Mouse (Mus musculus): Measurements from ENCODE around the gene Hyal2. TPM values are rescaled to one million over a fixed set of nuclear protein-coding genes. Genes with fewer than 3 reads are reported as not detected.
A peak's percentile ranks its signal among the peaks of the same experiment; 100 is the strongest.

Gene Hyal2
- polyA plus RNA-seq, 1 experiment, result 34.2 TPM

DNA sequence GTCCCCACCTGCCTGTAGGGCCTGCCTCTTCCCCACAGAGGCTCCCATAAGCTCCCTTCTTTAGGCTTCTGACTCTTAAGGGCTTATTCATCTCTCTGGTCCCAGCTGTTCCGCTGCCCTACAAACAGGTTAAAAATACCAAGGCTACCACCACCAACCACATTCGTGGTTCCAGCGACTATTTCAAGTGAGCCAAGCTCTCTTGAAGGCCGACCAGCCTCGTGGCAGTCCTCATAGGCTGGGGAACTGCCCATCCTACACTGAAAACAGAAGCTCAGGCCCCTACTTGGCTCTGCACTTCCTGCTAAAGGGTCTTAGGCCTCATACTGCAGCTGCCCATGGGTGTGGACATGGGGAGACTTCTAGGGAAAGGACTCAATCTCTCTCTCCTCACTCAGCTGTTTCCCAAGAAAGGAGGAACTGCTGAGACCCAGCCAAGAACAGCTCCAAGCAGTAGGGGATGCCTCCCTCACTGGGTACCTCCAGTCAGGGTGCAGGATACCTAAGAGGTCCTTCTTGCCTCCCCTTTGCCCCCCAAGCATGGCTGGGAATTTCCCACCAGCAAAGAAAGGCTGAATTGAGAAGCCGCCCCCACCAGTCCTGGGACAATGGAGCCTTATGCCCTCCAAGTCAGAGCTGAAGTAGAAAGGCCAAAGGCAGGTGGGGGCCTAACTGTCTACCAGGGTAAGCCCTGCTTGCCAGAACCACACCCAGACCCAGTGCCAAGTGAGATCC is 43.9 kb downstream of the Hyal2 start:
- peak overlapping the region; percentile 6 for H3K4me3 ChIP-seq
- H3K27me3 ChIP-seq (ENCODE audit: control insufficient read depth, insufficient read depth, insufficient read length), result no peaks in the 10 kb centered on the region
- no peak overlapping the region for H3ac ChIP-seq (ENCODE audit: control insufficient read depth, insufficient read length)
- H3K36me3 ChIP-seq (ENCODE audit: control insufficient read depth, insufficient read depth), result peaks cover 14% of the 10 kb centered on the region
- H3K79me2 ChIP-seq (ENCODE audit: control insufficient read depth, insufficient read depth), result no peaks in the 10 kb centered on the region
- TF ChIP-seq REST (IDR thresholded peaks at IDR 0.05; ENCODE audit: insufficient read depth, insufficient read length) (no peak), MYOG (IDR thresholded peaks at IDR 0.05; ENCODE audit: control insufficient read depth in 1 of 3, insufficient read depth in 1 of 3, insufficient read length in 2 of 3, low read depth in 2 of 3) (peak in 2 of 3 experiments; percentile 62 to 89), CEBPB (IDR thresholded peaks at IDR 0.05; ENCODE audit: insufficient read depth, poor library complexity, severe bottlenecking) (no peak), SRF (IDR thresholded peaks at IDR 0.05; ENCODE audit: control insufficient read depth, insufficient read length, low read depth) (no peak), MAX (IDR thresholded peaks at IDR 0.05; ENCODE audit: low read depth) (no peak), E2F4 (IDR thresholded peaks at IDR 0.05; ENCODE audit: insufficient read depth) (no peak), TCF3 (IDR thresholded peaks at IDR 0.05; ENCODE audit: insufficient read length, low read depth) (no peak), POLR2AphosphoS2 (IDR thresholded peaks at IDR 0.05; ENCODE audit: insufficient read length, low read depth) (peak; percentile 17), TCF12 (IDR thresholded peaks at IDR 0.05; ENCODE audit: insufficient read depth, poor library complexity, severe bottlenecking) (peak; percentile 64), USF1 (IDR thresholded peaks at IDR 0.05; ENCODE audit: low read depth) (no peak), POLR2A (IDR thresholded peaks at IDR 0.05; ENCODE audit: insufficient read length, low read depth) (no peak), MYOD1 (IDR thresholded peaks at IDR 0.05; ENCODE audit: control insufficient read depth in 1 of 3, insufficient read length in 2 of 3, low read depth in 2 of 3) (peak; percentile 51 to 54 (median 53))
- peak overlapping the region; percentile 71 for H3K4me2 ChIP-seq (ENCODE audit: low read depth)

DNA sequence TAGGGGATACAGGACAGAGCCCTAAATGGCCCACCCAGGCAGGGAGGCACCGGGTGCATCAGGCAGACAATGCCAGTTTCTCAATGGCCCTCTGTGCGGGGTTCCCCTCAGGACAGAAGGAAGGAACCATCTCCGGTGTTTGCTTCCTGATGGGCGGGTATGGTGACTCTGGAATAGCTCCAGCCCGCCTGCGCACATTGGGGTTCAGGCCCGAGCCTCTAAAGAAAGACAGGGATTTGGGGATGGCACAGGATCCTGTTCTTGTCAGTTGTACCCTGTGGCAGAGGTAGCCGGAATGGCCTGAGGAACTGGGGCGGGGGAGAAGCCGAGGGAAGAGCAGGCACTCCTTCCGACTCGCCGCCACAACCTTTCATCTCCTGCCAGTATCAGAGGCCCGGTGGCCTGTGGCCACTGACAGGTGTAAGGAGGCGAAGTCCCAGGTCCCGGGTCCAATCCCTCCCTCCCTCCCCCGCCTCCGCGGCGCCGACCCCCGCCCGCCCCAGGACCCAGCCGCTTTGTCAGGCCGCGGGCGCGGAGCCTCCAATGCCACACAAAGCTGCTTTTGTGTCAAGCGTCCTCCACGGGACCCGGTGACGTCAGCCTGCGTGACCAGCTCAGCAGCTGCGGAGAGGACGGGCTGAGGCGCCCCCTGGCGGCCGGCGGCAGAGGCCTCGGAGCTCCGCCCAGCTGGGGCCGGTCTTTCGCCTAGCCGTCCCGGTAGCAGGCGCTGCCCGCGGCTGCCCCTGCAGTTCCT is 44.6 kb downstream of the Hyal2 start:
- Histone ChIP-seq H3K27me3 (ENCODE audit: control insufficient read depth, insufficient read depth, insufficient read length) (no peaks in the 10 kb centered on the region), H3ac (ENCODE audit: control insufficient read depth, insufficient read length) (no peak overlapping the region), H3K36me3 (ENCODE audit: control insufficient read depth, insufficient read depth) (peaks cover 18% of the 10 kb centered on the region), H3K4me3 (peak overlapping the region; percentile 6), H3K4me2 (ENCODE audit: low read depth) (peak overlapping the region; percentile 71), H3K79me2 (ENCODE audit: control insufficient read depth, insufficient read depth) (no peaks in the 10 kb centered on the region)
- TF ChIP-seq MAX (IDR thresholded peaks at IDR 0.05; ENCODE audit: low read depth) (no peak), SRF (IDR thresholded peaks at IDR 0.05; ENCODE audit: control insufficient read depth, insufficient read length, low read depth) (no peak), USF1 (IDR thresholded peaks at IDR 0.05; ENCODE audit: low read depth) (no peak), CEBPB (IDR thresholded peaks at IDR 0.05; ENCODE audit: insufficient read depth, poor library complexity, severe bottlenecking) (no peak), E2F4 (IDR thresholded peaks at IDR 0.05; ENCODE audit: insufficient read depth) (no peak), POLR2AphosphoS2 (IDR thresholded peaks at IDR 0.05; ENCODE audit: insufficient read length, low read depth) (peak; percentile 85), POLR2A (IDR thresholded peaks at IDR 0.05; ENCODE audit: insufficient read length, low read depth) (peak; percentile 76), TCF3 (IDR thresholded peaks at IDR 0.05; ENCODE audit: insufficient read length, low read depth) (peak; percentile 55), MYOD1 (IDR thresholded peaks at IDR 0.05; ENCODE audit: control insufficient read depth in 1 of 3, insufficient read length in 2 of 3, low read depth in 2 of 3) (peak in 2 of 3 experiments; percentile 88), MYOG (IDR thresholded peaks at IDR 0.05; ENCODE audit: control insufficient read depth in 1 of 3, insufficient read depth in 1 of 3, insufficient read length in 2 of 3, low read depth in 2 of 3) (peak; percentile 53 to 96 (median 94)), REST (IDR thresholded peaks at IDR 0.05; ENCODE audit: insufficient read depth, insufficient read length) (no peak), TCF12 (IDR thresholded peaks at IDR 0.05; ENCODE audit: insufficient read depth, poor library complexity, severe bottlenecking) (no peak)

DNA sequence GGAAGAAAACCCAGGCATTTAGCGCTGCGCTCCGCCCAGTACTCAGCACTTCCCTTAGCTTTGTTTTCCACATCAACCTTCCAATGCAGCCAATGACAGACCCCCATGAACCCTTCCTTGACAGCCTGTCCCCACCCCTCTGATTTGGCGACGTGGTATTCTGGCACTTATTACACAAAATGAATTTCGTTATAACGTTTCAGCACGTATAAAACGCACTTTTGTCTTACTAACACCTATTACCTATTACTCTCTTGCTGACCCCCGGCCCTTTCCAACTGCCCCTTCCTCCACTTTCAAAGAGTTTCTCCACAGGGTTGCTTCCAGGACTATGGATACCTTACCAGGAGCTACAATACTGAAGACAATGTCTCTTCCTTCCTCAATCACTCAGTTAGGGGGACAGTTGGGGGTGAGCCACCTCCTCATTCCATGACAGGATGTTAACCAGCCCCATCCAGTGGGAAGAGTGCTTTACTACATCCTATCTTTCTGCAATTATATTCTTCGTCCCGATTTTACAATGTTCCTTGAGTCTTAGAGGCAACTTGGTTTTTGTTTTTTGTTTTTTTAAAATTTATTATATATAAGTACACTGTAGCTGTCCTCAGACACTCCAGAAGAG is 45.3 kb downstream of the Hyal2 start:
- H3K79me2 ChIP-seq (ENCODE audit: control insufficient read depth, insufficient read depth), result no peaks in the 10 kb centered on the region
- TF ChIP-seq CEBPB (IDR thresholded peaks at IDR 0.05; ENCODE audit: insufficient read depth, poor library complexity, severe bottlenecking) (no peak), USF1 (IDR thresholded peaks at IDR 0.05; ENCODE audit: low read depth) (no peak), SRF (IDR thresholded peaks at IDR 0.05; ENCODE audit: control insufficient read depth, insufficient read length, low read depth) (no peak), E2F4 (IDR thresholded peaks at IDR 0.05; ENCODE audit: insufficient read depth) (no peak), POLR2AphosphoS2 (IDR thresholded peaks at IDR 0.05; ENCODE audit: insufficient read length, low read depth) (no peak), TCF12 (IDR thresholded peaks at IDR 0.05; ENCODE audit: insufficient read depth, poor library complexity, severe bottlenecking) (no peak), MYOG (IDR thresholded peaks at IDR 0.05; ENCODE audit: control insufficient read depth in 1 of 3, insufficient read depth in 1 of 3, insufficient read length in 2 of 3, low read depth in 2 of 3) (no peak), POLR2A (IDR thresholded peaks at IDR 0.05; ENCODE audit: insufficient read length, low read depth) (no peak), MYOD1 (IDR thresholded peaks at IDR 0.05; ENCODE audit: control insufficient read depth in 1 of 3, insufficient read length in 2 of 3, low read depth in 2 of 3) (no peak), MAX (IDR thresholded peaks at IDR 0.05; ENCODE audit: low read depth) (no peak), REST (IDR thresholded peaks at IDR 0.05; ENCODE audit: insufficient read depth, insufficient read length) (no peak), TCF3 (IDR thresholded peaks at IDR 0.05; ENCODE audit: insufficient read length, low read depth) (no peak)
- H3K36me3 ChIP-seq (ENCODE audit: control insufficient read depth, insufficient read depth), result peaks cover 22% of the 10 kb centered on the region
- H3K4me2 ChIP-seq (ENCODE audit: low read depth), result peak overlapping the region; percentile 65
- no peak overlapping the region for H3ac ChIP-seq (ENCODE audit: control insufficient read depth, insufficient read length)
- H3K4me3 ChIP-seq, result peak overlapping the region; percentile 6
- H3K27me3 ChIP-seq (ENCODE audit: control insufficient read depth, insufficient read depth, insufficient read length), result no peaks in the 10 kb centered on the region

DNA sequence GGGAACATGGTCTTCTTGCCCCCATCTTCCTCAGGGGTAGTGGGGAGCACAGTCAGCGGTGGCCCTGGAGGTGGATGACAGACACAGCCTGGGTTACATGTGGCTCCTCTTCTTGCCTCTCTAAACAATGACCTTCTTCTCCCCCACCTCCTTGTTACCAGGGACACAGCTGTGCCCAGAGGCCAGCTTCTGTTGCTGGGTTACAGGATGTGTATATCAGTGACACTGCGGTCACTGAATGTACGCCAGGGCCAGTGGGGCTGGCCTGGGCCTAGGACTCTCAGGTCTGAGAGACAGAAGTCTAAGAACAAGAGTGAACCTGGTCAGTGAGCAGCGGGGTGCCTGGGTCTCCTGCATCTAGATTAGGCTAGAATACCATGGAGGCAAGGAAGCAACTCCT is 47.3 kb downstream of the Hyal2 start:
- no peaks in the 10 kb centered on the region for H3K79me2 ChIP-seq (ENCODE audit: control insufficient read depth, insufficient read depth)
- no peak overlapping the region for H3K4me3 ChIP-seq
- peaks cover 22% of the 10 kb centered on the region for H3K36me3 ChIP-seq (ENCODE audit: control insufficient read depth, insufficient read depth)
- no peaks in the 10 kb centered on the region for H3K27me3 ChIP-seq (ENCODE audit: control insufficient read depth, insufficient read depth, insufficient read length)
- H3K4me2 ChIP-seq (ENCODE audit: low read depth), result no peak overlapping the region
- TF ChIP-seq POLR2AphosphoS2 (IDR thresholded peaks at IDR 0.05; ENCODE audit: insufficient read length, low read depth) (peak; percentile 30), CEBPB (IDR thresholded peaks at IDR 0.05; ENCODE audit: insufficient read depth, poor library complexity, severe bottlenecking) (no peak)
- H3ac ChIP-seq (ENCODE audit: control insufficient read depth, insufficient read length), result no peak overlapping the region

Measured in myocyte (in vitro differentiated cells).